30 mouse cellular contexts compared by ENCODE assay signal in genomic region chr4:100995617-100996016, GRCm38 (mm10). TPM values are rescaled to one million over a fixed set of nuclear protein-coding genes. Genes with fewer than 3 reads are reported as not detected.
A peak's percentile ranks its signal among the peaks of the same experiment; 100 is the strongest.
DNase-seq lines count a peak whose midpoint lies in the region; ATAC-seq and TF ChIP-seq lines count a peak whose summit lies in the region.
"Had no signal": no experiment of that assay in that cellular context is flagged by ENCODE, and none has a peak within 500 bp of the region (broad histone marks: within the 10 kb centered on the region; RNA-seq: fewer than 3 reads in every experiment).

No protein-coding gene starts in this region.

- no peak overlapping the region for H3K9ac ChIP-seq in heart, embryonic 11.5 days (ENCODE audit: low read depth, low read length)
- no peak overlapping the region for H3K9ac ChIP-seq in midbrain, embryonic 12.5 days (replicated peaks)
- no peak overlapping the region for H3K9ac ChIP-seq in midbrain, embryonic 16.5 days (ENCODE audit: low read depth, low read length)
- no peak overlapping the region for H3K9ac ChIP-seq in hindbrain, embryonic 15.5 days
- H3K9ac ChIP-seq in liver, postnatal 0 days (replicated peaks) = peak overlapping the region; percentile 51
- H3K9ac ChIP-seq: embryonic facial prominence, embryonic 13.5 days; heart, embryonic 15.5 days; neural tube, embryonic 12.5 days had no signal

- TF ChIP-seq CTCF in liver, postnatal 0 days (IDR thresholded peaks at IDR 0.05; ENCODE audit: low read depth) = no peak

- ATAC-seq in heart, embryonic 11.5 days (replicated peaks; ENCODE audit: insufficient number of reproducible peaks, low FRiP score, low TSS enrichment) = no peak
- ATAC-seq in midbrain, embryonic 12.5 days (ENCODE audit: low FRiP score, low read depth) = no peak
- no peak for ATAC-seq in midbrain, embryonic 16.5 days
- no peak for ATAC-seq in hindbrain, embryonic 15.5 days (ENCODE audit: low FRiP score, low read depth)
- no peak for ATAC-seq in liver, postnatal 0 days
- ATAC-seq: activated CD4-positive, CD25-positive, alpha-beta regulatory T cell, adult 4 months; inflammation-experienced regulatory T-cells, adult 6 months; Patski had no signal

- TF ChIP-seq EP300 in liver, postnatal 0 days (IDR thresholded peaks at IDR 0.05; ENCODE audit: low read depth) = no peak

- no peak overlapping the region for H3K4me3 ChIP-seq in heart, embryonic 11.5 days (ENCODE audit: low read depth, low read length)
- H3K4me3 ChIP-seq in midbrain, embryonic 12.5 days = no peak overlapping the region
- H3K4me3 ChIP-seq in midbrain, embryonic 16.5 days (ENCODE audit: low read depth, low read length) = no peak overlapping the region
- no peak overlapping the region for H3K4me3 ChIP-seq in hindbrain, embryonic 15.5 days
- H3K4me3 ChIP-seq in liver, postnatal 0 days (ENCODE audit: low read depth, low read length) = peak overlapping the region; percentile 45
- H3K4me3 ChIP-seq in limb, embryonic 10.5 days = no peak overlapping the region
- H3K4me3 ChIP-seq: embryonic facial prominence, embryonic 13.5 days; forebrain, embryonic 10.5 days; heart, embryonic 15.5 days; neural tube, embryonic 12.5 days had no signal

- H3K9me3 ChIP-seq in heart, embryonic 11.5 days (replicated peaks; ENCODE audit: control insufficient read depth, low read length) = no peaks in the 10 kb centered on the region
- H3K9me3 ChIP-seq in midbrain, embryonic 12.5 days = no peaks in the 10 kb centered on the region
- H3K9me3 ChIP-seq in midbrain, embryonic 16.5 days (replicated peaks; ENCODE audit: control insufficient read depth, low read length, poor library complexity, severe bottlenecking) = no peaks in the 10 kb centered on the region
- no peaks in the 10 kb centered on the region for H3K9me3 ChIP-seq in hindbrain, embryonic 15.5 days
- H3K9me3 ChIP-seq in liver, postnatal 0 days (ENCODE audit: low read length) = no peaks in the 10 kb centered on the region
- H3K9me3 ChIP-seq in limb, embryonic 10.5 days (replicated peaks) = no peaks in the 10 kb centered on the region
- H3K9me3 ChIP-seq: embryonic facial prominence, embryonic 13.5 days; forebrain, embryonic 10.5 days; heart, embryonic 15.5 days; neural tube, embryonic 12.5 days had no signal

- 0 out of 2 replicates have a peak, but pooled peaks cover 5% of the 10 kb centered on the region for H3K4me1 ChIP-seq in heart, embryonic 11.5 days (ENCODE audit: control insufficient read depth, insufficient read depth, low read length)
- peaks cover 24% of the 10 kb centered on the region; the same call in 1 of the 2 replicates for H3K4me1 ChIP-seq in midbrain, embryonic 12.5 days
- H3K4me1 ChIP-seq in midbrain, embryonic 16.5 days (ENCODE audit: control insufficient read depth, insufficient read depth, low read length) = peaks cover 42% of the 10 kb centered on the region
- peaks cover 30% of the 10 kb centered on the region for H3K4me1 ChIP-seq in hindbrain, embryonic 15.5 days (replicated peaks)
- H3K4me1 ChIP-seq in liver, postnatal 0 days (ENCODE audit: insufficient read depth) = peaks cover 9% of the 10 kb centered on the region
- H3K4me1 ChIP-seq in limb, embryonic 10.5 days = no peaks in the 10 kb centered on the region
- H3K4me1 ChIP-seq: heart, embryonic 15.5 days; neural tube, embryonic 12.5 days had no signal

- peak overlapping the region; percentile 86; the same call in 1 of the 2 replicates for H3K27ac ChIP-seq in heart, embryonic 11.5 days (ENCODE audit: low read depth, low read length)
- peak overlapping the region; percentile 36 for H3K27ac ChIP-seq in midbrain, embryonic 12.5 days (replicated peaks)
- H3K27ac ChIP-seq in midbrain, embryonic 16.5 days (ENCODE audit: low read length) = no peak overlapping the region; the same call in 1 of the 2 replicates
- H3K27ac ChIP-seq in hindbrain, embryonic 15.5 days (replicated peaks) = peak overlapping the region; percentile 34; the same call in 1 of the 2 replicates
- H3K27ac ChIP-seq in liver, postnatal 0 days (ENCODE audit: low read depth) = peak overlapping the region; percentile 92; the same call in 1 of the 2 replicates
- no peak overlapping the region for H3K27ac ChIP-seq in limb, embryonic 10.5 days
- H3K27ac ChIP-seq: embryonic facial prominence, embryonic 13.5 days; heart, embryonic 15.5 days; neural tube, embryonic 12.5 days had no signal

- peak overlapping the region; percentile 41 for H3K4me2 ChIP-seq in heart, embryonic 11.5 days
- no peak overlapping the region for H3K4me2 ChIP-seq in midbrain, embryonic 12.5 days (replicated peaks)
- H3K4me2 ChIP-seq in midbrain, embryonic 16.5 days (ENCODE audit: low read length) = no peak overlapping the region
- no peak overlapping the region for H3K4me2 ChIP-seq in hindbrain, embryonic 15.5 days
- peak overlapping the region; percentile 55 for H3K4me2 ChIP-seq in liver, postnatal 0 days (ENCODE audit: low read depth, low read length)
- H3K4me2 ChIP-seq: embryonic facial prominence, embryonic 13.5 days; heart, embryonic 15.5 days; neural tube, embryonic 12.5 days had no signal

- intact Hi-C loops in heart, postnatal 14 days (cut with DNase I) = loop anchor here (5.0 kb wide), 1 partner anchor 372 kb away; no protein-coding TSS in a partner anchor

- H3K36me3 ChIP-seq in heart, embryonic 11.5 days (ENCODE audit: control insufficient read depth, insufficient read depth, low read length) = peaks cover 13% of the 10 kb centered on the region
- H3K36me3 ChIP-seq in midbrain, embryonic 12.5 days = peaks cover 66% of the 10 kb centered on the region
- no peaks in the 10 kb centered on the region for H3K36me3 ChIP-seq in midbrain, embryonic 16.5 days (ENCODE audit: control insufficient read depth, insufficient read depth, low read length)
- H3K36me3 ChIP-seq in hindbrain, embryonic 15.5 days = no peaks in the 10 kb centered on the region
- H3K36me3 ChIP-seq in liver, postnatal 0 days (replicated peaks; ENCODE audit: insufficient read depth, low read length) = no peaks in the 10 kb centered on the region
- H3K36me3 ChIP-seq in limb, embryonic 10.5 days = peaks cover 90% of the 10 kb centered on the region

- DNase-seq in heart, postnatal 14 days = no peak
- DNase-seq in liver, postnatal 0 days = no peak
- no peak for DNase-seq in urinary bladder, postnatal 25 days (ENCODE audit: low spot score)
- DNase-seq in limb, embryonic 10.5 days (ENCODE audit: low spot score) = no peak
- DNase-seq: adrenal gland, postnatal 14 days; B cell, adult 2 months; cerebellum, adult 2 months; gastrocnemius, postnatal 25 days; kidney, adult 8-10 months; kidney, postnatal 25 days; lung, adult 18-20 months; lung, postnatal 36 days; right cerebral cortex, postnatal 14 days; thymus, postnatal 14 days had no signal

- WGBS in heart, embryonic 11.5 days (ENCODE audit: insufficient replicate concordance) = 90% methylated on average over 5 of the region's 5 CpGs
- WGBS in midbrain, embryonic 12.5 days = 81% methylated on average over 5 of the region's 5 CpGs
- 61% methylated on average over 5 of the region's 5 CpGs for WGBS in midbrain, embryonic 16.5 days
- WGBS in hindbrain, embryonic 15.5 days = 68% methylated on average over 5 of the region's 5 CpGs
- 79% methylated on average over 5 of the region's 5 CpGs for WGBS in liver, postnatal 0 days (ENCODE audit: insufficient replicate concordance)
- 92% methylated on average over 5 of the region's 5 CpGs for whole genome bisulfite sequencing in limb, embryonic 10.5 days

- H3K27me3 ChIP-seq in heart, embryonic 11.5 days (ENCODE audit: control insufficient read depth, insufficient read depth, low read length) = no peaks in the 10 kb centered on the region
- H3K27me3 ChIP-seq in midbrain, embryonic 12.5 days = no peaks in the 10 kb centered on the region
- no peaks in the 10 kb centered on the region for H3K27me3 ChIP-seq in midbrain, embryonic 16.5 days (ENCODE audit: control insufficient read depth, insufficient read depth, low read depth, low read length)
- no peaks in the 10 kb centered on the region for H3K27me3 ChIP-seq in hindbrain, embryonic 15.5 days
- H3K27me3 ChIP-seq in liver, postnatal 0 days (ENCODE audit: insufficient read depth, low read length) = no peaks in the 10 kb centered on the region
- no peaks in the 10 kb centered on the region for H3K27me3 ChIP-seq in limb, embryonic 10.5 days (ENCODE audit: low read depth, poor library complexity, severe bottlenecking)
- H3K27me3 ChIP-seq: embryonic facial prominence, embryonic 13.5 days; heart, embryonic 15.5 days; neural tube, embryonic 12.5 days; Patski had no signal

RNA-seq across cellular contexts. Expression of gene Gm10577, which starts 24.9 kb away (rescaled TPM):
- not detected in 2 replicates for polyA plus RNA-seq in heart, embryonic 11.5 days (2014; fragmentation: Nextera tagmentation; extraction: Ambion mirVana)
- not detected for total RNA-seq in heart, postnatal 14 days (2021)
- not detected in 2 replicates for polyA plus RNA-seq in midbrain, embryonic 12.5 days (2016; fragmentation: Nextera tagmentation; extraction: Ambion mirVana)
- polyA plus RNA-seq in midbrain, embryonic 16.5 days (2015; fragmentation: Nextera tagmentation; extraction: Ambion mirVana) = not detected in 2 replicates
- not detected in 2 replicates for polyA plus RNA-seq in hindbrain, embryonic 15.5 days (2015; fragmentation: Nextera tagmentation; extraction: Ambion mirVana)
- not detected in 2 replicates for polyA plus RNA-seq in liver, postnatal 0 days (2015; fragmentation: Nextera tagmentation; extraction: Ambion mirVana)
- not detected in 2 replicates for polyA plus RNA-seq in limb, embryonic 10.5 days (2016; fragmentation: Nextera tagmentation; extraction: Ambion mirVana)
- total RNA-seq: adrenal gland, postnatal 14 days; gastrocnemius, postnatal 25 days; layer of hippocampus, postnatal 10 days; left cerebral cortex, postnatal 14 days had no signal
- polyA plus RNA-seq: activated CD4-positive, CD25-positive, alpha-beta regulatory T cell, adult 4 months; cerebellum, adult 2 months; cortical plate, adult 2 months; embryonic facial prominence, embryonic 13.5 days; forebrain, embryonic 10.5 days; heart, embryonic 15.5 days; inflammation-experienced regulatory T-cells, adult 6 months; neural tube, embryonic 12.5 days; Patski; spleen, adult 2 months; stomach, embryonic 16.5 days had no signal

Comparison
In these comparisons a context has a peak if more than half of its experiments do, and no peak if none do; other contexts are left out.
1. H3K27ac ChIP-seq: peak in heart, embryonic 11.5 days (single experiment), midbrain, embryonic 12.5 days (single experiment), hindbrain, embryonic 15.5 days (single experiment) and liver, postnatal 0 days (single experiment); none in midbrain, embryonic 16.5 days (single experiment) and limb, embryonic 10.5 days (single experiment).
2. H3K4me2 ChIP-seq: peak in heart, embryonic 11.5 days (single experiment) and liver, postnatal 0 days (single experiment); none in midbrain, embryonic 12.5 days (single experiment), midbrain, embryonic 16.5 days (single experiment) and hindbrain, embryonic 15.5 days (single experiment).